Mouse (Mus musculus) hindbrain, embryonic 14.5 days (tissue): ENCODE measurements around the gene Zfp160. TPM values are rescaled to one million over a fixed set of nuclear protein-coding genes. Genes with fewer than 3 reads are reported as not detected.

Experiments used
- polyA plus RNA-seq: library from polyadenylated mRNA; unstranded; fragments of >200 nt; fragmentation: Nextera tagmentation; extraction: Ambion mirVana; gene quantifications from 2 replicates; pipeline ENCODE4 v1.2.1, GENCODE M21; 2014

Zfp160 gene
- polyA plus RNA-seq, 1 experiment from 2014 or later = 16.2 TPM

Other genes starting within 250 kb of the Zfp160 start
- not detected in 2 replicates for gene Vmn1r228, start 222.7 kb upstream of the Zfp160 start, polyA plus RNA-seq
- not detected in 2 replicates for gene Vmn1r229, start 197.3 kb upstream of the Zfp160 start, polyA plus RNA-seq
- gene Vmn1r230, start 168.5 kb upstream of the Zfp160 start, polyA plus RNA-seq = not detected in 2 replicates
- gene Vmn1r231, start 103.8 kb upstream of the Zfp160 start, polyA plus RNA-seq = not detected in 2 replicates
- not detected in 2 replicates for gene Vmn1r232, start 89.2 kb upstream of the Zfp160 start, polyA plus RNA-seq
- 794 and 843 TPM in 2 replicates for gene Ppp2r1a, start 63.6 kb upstream of the Zfp160 start, polyA plus RNA-seq
- not detected in 2 replicates for gene Vmn1r233, start 12.4 kb upstream of the Zfp160 start, polyA plus RNA-seq
- not detected in 2 replicates for gene Vmn1r234, start 217.2 kb downstream of the Zfp160 start, polyA plus RNA-seq
- not detected in 2 replicates for gene Vmn1r235, start 247.5 kb downstream of the Zfp160 start, polyA plus RNA-seq